ENCODE assay signal across 23 mouse cellular contexts in genomic region chr11:44953863-44954262, GRCm38 (mm10).
DNase-seq lines count a peak whose midpoint lies in the region; ATAC-seq and TF ChIP-seq lines count a peak whose summit lies in the region.
"Had no signal": no experiment of that assay in that cellular context is flagged by ENCODE, and none has a peak within 500 bp of the region (broad histone marks: within the 10 kb centered on the region; RNA-seq: fewer than 3 reads in every experiment).

No protein-coding gene starts in this region.

- H3K9ac ChIP-seq in midbrain, embryonic 14.5 days (replicated peaks; ENCODE audit: low read length) = no peak overlapping the region
- H3K9ac ChIP-seq in midbrain, postnatal 0 days (replicated peaks; ENCODE audit: low read length, poor library complexity, severe bottlenecking) = no peak overlapping the region
- H3K9ac ChIP-seq in midbrain, embryonic 13.5 days (replicated peaks) = no peak overlapping the region
- H3K9ac ChIP-seq: embryonic facial prominence, embryonic 15.5 days; midbrain, embryonic 12.5 days had no signal

- 0 out of 2 replicates have a peak overlapping the region, but pooled peaks have one; percentile 20 for H3K27ac ChIP-seq in midbrain, embryonic 14.5 days (replicated peaks; ENCODE audit: low read depth, low read length)
- no peak overlapping the region for H3K27ac ChIP-seq in midbrain, postnatal 0 days (ENCODE audit: low read depth, low read length)
- no peak overlapping the region for H3K27ac ChIP-seq in cerebellum, adult 2 months (ENCODE audit: insufficient read depth, low read length)
- H3K27ac ChIP-seq in midbrain, embryonic 13.5 days = no peak overlapping the region
- H3K27ac ChIP-seq: embryonic facial prominence, embryonic 15.5 days; left cerebral cortex, adult 2 months; midbrain, embryonic 12.5 days had no signal

- no peaks in the 10 kb centered on the region for H3K36me3 ChIP-seq in midbrain, embryonic 14.5 days (ENCODE audit: control insufficient read depth, insufficient read depth, low read length)
- no peaks in the 10 kb centered on the region for H3K36me3 ChIP-seq in midbrain, postnatal 0 days (ENCODE audit: insufficient read depth, low read length)
- H3K36me3 ChIP-seq in midbrain, embryonic 13.5 days = no peaks in the 10 kb centered on the region
- H3K36me3 ChIP-seq: embryonic facial prominence, embryonic 15.5 days; midbrain, embryonic 12.5 days had no signal

- no peaks in the 10 kb centered on the region for H3K9me3 ChIP-seq in midbrain, embryonic 14.5 days (ENCODE audit: control insufficient read depth, low read length)
- H3K9me3 ChIP-seq in midbrain, postnatal 0 days (ENCODE audit: low read length) = no peaks in the 10 kb centered on the region
- H3K9me3 ChIP-seq in midbrain, embryonic 13.5 days = no peaks in the 10 kb centered on the region
- H3K9me3 ChIP-seq: embryonic facial prominence, embryonic 15.5 days; midbrain, embryonic 12.5 days had no signal

- no peaks in the 10 kb centered on the region for H3K27me3 ChIP-seq in midbrain, embryonic 14.5 days (ENCODE audit: control insufficient read depth, insufficient read depth, low read length)
- H3K27me3 ChIP-seq in midbrain, postnatal 0 days (ENCODE audit: insufficient read depth, low read length) = no peaks in the 10 kb centered on the region
- no peaks in the 10 kb centered on the region for H3K27me3 ChIP-seq in cerebellum, adult 2 months (ENCODE audit: control insufficient read depth, insufficient read depth, low read length)
- H3K27me3 ChIP-seq in midbrain, embryonic 13.5 days = no peaks in the 10 kb centered on the region
- H3K27me3 ChIP-seq: embryonic facial prominence, embryonic 15.5 days; midbrain, embryonic 12.5 days had no signal

- no peak overlapping the region for H3K4me3 ChIP-seq in midbrain, embryonic 14.5 days (replicated peaks; ENCODE audit: low read depth, low read length)
- no peak overlapping the region for H3K4me3 ChIP-seq in midbrain, postnatal 0 days (ENCODE audit: low read depth, low read length)
- peak overlapping the region; percentile 7 for H3K4me3 ChIP-seq in cerebellum, adult 2 months (replicated peaks; ENCODE audit: insufficient read depth, low read depth, low read length)
- H3K4me3 ChIP-seq in midbrain, embryonic 13.5 days (replicated peaks) = no peak overlapping the region
- H3K4me3 ChIP-seq: embryonic facial prominence, embryonic 15.5 days; left cerebral cortex, adult 2 months; midbrain, embryonic 12.5 days; myocyte had no signal

- 49% methylated on average over 11 of the region's 11 CpGs for WGBS in midbrain, embryonic 14.5 days
- WGBS in midbrain, postnatal 0 days = 59% methylated on average over 11 of the region's 11 CpGs
- WGBS in cerebellum, adult 2 months = 6% methylated on average over 11 of the region's 11 CpGs
- WGBS in midbrain, embryonic 13.5 days = 63% methylated on average over 11 of the region's 11 CpGs

- ATAC-seq in cerebellum, adult (ENCODE audit: insufficient number of reproducible peaks, low FRiP score, low TSS enrichment) = peak; percentile 73
- no peak for ATAC-seq in midbrain, embryonic 14.5 days (ENCODE audit: low FRiP score, low TSS enrichment)
- ATAC-seq in midbrain, postnatal 0 days (ENCODE audit: low FRiP score) = no peak
- ATAC-seq in midbrain, embryonic 13.5 days = no peak
- ATAC-seq: forebrain, embryonic 16.5 days; inflammation-experienced regulatory T-cells, adult 6 months; lung, postnatal 0 days had no signal

- peaks cover 6% of the 10 kb centered on the region; the same call in 1 of the 2 replicates for H3K4me1 ChIP-seq in midbrain, embryonic 14.5 days (ENCODE audit: control insufficient read depth, insufficient read depth, low read length)
- H3K4me1 ChIP-seq in midbrain, postnatal 0 days (ENCODE audit: insufficient read depth, low read length) = no peaks in the 10 kb centered on the region
- H3K4me1 ChIP-seq in cerebellum, adult 2 months (ENCODE audit: control insufficient read depth, insufficient read depth, low read length) = peaks cover 5% of the 10 kb centered on the region; the same call in 1 of the 2 replicates
- H3K4me1 ChIP-seq in midbrain, embryonic 13.5 days (replicated peaks) = peaks cover 11% of the 10 kb centered on the region
- H3K4me1 ChIP-seq: midbrain, embryonic 12.5 days had no signal

- DNase-seq in cerebellum, postnatal 4 days (ENCODE audit: low spot score in 2 of 2) = no peak
- DNase-seq in midbrain, embryonic 14.5 days = no peak
- no peak for DNase-seq in midbrain, postnatal 0 days (ENCODE audit: low spot score)
- DNase-seq in cerebellum, adult 2 months = peak; percentile 53 to 72
- DNase-seq in cerebellum, postnatal 36 days = peak; percentile 54 to 55
- no peak for DNase-seq in adrenal gland, postnatal 4 days (ENCODE audit: low spot score in 2 of 2)
- DNase-seq: adrenal gland, postnatal 25 days; heart, postnatal 14 days; kidney, postnatal 36 days; layer of hippocampus, adult 9-11 months; left cerebral cortex, postnatal 4 days; liver; thymus, postnatal 14 days had no signal

- no peak for TF ChIP-seq POLR2A in cerebellum, adult 2 months (IDR thresholded peaks at IDR 0.05; ENCODE audit: borderline replicate concordance, insufficient read depth, low read length)

- H3K4me2 ChIP-seq in midbrain, embryonic 14.5 days (ENCODE audit: low read length) = no peak overlapping the region
- no peak overlapping the region for H3K4me2 ChIP-seq in midbrain, postnatal 0 days (ENCODE audit: low read depth, low read length, poor library complexity, severe bottlenecking)
- H3K4me2 ChIP-seq in midbrain, embryonic 13.5 days (replicated peaks) = no peak overlapping the region
- H3K4me2 ChIP-seq: embryonic facial prominence, embryonic 15.5 days; heart, embryonic 11.5 days; midbrain, embryonic 12.5 days had no signal

- TF ChIP-seq CTCF in midbrain, postnatal 0 days (IDR thresholded peaks at IDR 0.05) = no peak
- TF ChIP-seq CTCF in cerebellum, adult 2 months (IDR thresholded peaks at IDR 0.05; ENCODE audit: borderline replicate concordance, insufficient read depth, low read depth, low read length) = no peak

Comparison
In these comparisons a context has a peak if more than half of its experiments do, and no peak if none do; other contexts are left out.
1. DNase-seq: peak in cerebellum, adult 2 months (2 of 2) and cerebellum, postnatal 36 days (2 of 2); none in cerebellum, postnatal 4 days (0 of 2), midbrain, embryonic 14.5 days (single experiment), midbrain, postnatal 0 days (single experiment) and adrenal gland, postnatal 4 days (0 of 2).